Mouse (Mus musculus): ENCODE data around the gene Msmb.
"Not testable (repeated sequence)": the region's sequence is repeated elsewhere in the genome, so short reads cannot be mapped to it uniquely, and the experiment has no call there.

Gene Msmb

GRCm38 (mm10) chr14:32141723-32142122 is at the start of gene Msmb:
TSS of gene Msmb (plus strand) at chr14:32142023.
- no peak for DNase-seq

DNA sequence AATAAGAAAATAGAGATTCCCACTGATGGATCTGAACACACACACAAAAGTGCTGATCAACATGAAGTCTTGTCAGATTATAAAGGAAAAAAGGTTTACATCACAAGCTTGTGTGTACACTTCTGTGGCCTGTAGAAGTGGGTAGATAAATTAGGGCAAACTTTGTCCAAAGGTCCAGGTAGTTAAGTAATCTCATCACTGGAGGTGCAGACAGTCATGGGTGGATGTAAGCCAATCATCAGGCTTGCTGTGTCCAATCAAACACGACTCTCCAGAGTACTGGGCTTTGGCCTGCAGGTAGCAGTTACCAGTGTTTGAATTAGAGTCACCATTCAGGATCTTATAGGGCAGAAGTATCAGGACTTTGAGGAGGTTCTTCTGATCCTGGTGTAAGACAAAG is 48.8 kb upstream of the Msmb start:
- DNase-seq, result no peak

- no peak for DNase-seq
These were observed 48.2 kb upstream of the Msmb start for GRCm38 (mm10) chr14:32093500-32094117.

DNA sequence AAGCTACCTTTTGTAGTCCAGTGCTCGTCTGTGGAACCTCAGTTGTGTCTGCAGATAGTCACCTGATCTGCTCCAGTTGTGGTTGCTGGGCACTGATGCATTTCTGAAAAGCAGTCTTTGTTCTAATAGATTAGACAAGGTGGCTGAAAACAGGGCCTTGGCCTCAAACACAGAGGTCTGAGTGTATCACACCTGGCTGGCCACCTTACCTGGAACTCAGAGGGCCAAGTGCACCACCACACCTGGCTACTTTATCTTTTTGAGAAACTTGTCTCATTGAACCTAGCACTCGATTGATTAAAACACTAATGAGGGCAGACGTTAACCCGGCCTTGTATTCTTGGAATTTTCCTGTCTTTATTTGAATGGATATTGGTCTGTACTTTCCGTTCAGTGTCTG is 46.2 kb upstream of the Msmb start:
- DNase-seq, result no peak

- DNase-seq, result no peak
These were observed 45.1 kb upstream of the Msmb start for GRCm38 (mm10) chr14:32096740-32097139.

- DNase-seq, result no peak
These were observed 44.1 kb upstream of the Msmb start for GRCm38 (mm10) chr14:32097691-32098090.

- DNase-seq, result no peak
These were observed 42.9 kb upstream of the Msmb start for GRCm38 (mm10) chr14:32098951-32099350.

- no peak for DNase-seq
These were observed 38.3 kb upstream of the Msmb start for GRCm38 (mm10) chr14:32103556-32103955.

- DNase-seq, result no peak
These were observed 36.2 kb upstream of the Msmb start for GRCm38 (mm10) chr14:32105663-32106062.

DNA sequence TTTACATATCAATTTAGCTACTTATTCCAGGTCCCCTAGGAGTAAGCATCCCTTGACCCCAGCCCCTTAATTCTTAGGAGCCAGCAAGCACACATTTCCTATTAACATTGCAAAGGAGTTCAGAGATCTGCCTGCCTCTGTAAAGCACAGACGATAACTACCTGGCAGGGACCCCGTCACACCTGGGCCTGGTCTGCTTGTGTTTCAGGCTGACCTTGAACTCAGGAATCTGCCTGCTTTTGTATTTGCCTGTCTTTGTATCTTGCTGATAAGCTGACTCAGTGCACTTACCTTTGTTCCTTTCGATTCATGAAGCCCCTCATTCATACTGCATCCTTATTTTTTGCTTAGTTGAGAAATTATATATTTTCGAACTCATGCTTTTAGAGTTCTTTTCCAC is 34.9 kb upstream of the Msmb start:
- no peak for DNase-seq

- DNase-seq, result not testable (repeated sequence)
These were observed 29.7 kb upstream of the Msmb start for GRCm38 (mm10) chr14:32112124-32112523.

- no peak for DNase-seq
These were observed 20.6 kb upstream of the Msmb start for GRCm38 (mm10) chr14:32120940-32121919.

GRCm38 (mm10) chr14:32121920-32122315 is 19.9 kb upstream of the Msmb start:
- no peak for DNase-seq

DNA sequence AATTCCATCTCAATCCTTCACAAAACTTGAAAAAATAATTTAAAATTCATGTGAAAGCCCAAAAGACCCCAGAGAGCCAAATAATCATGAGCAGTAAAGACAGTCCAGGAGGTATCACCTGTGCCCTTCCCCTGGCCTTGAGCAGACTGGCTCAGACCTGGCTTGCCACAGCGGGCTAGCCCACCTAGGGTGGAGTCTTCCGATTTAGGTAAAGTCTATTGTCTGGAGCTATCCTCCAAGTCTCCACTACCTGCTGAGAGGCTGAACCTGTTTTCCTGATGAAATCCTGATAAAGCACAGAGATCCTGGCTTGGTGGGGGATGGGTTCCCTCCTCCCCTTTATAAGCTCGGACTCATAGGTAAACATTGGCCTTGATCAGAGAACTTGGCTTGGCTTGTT is 17.6 kb upstream of the Msmb start:
- no peak for DNase-seq

GRCm38 (mm10) chr14:32125256-32125655 is 16.6 kb upstream of the Msmb start:
- DNase-seq, result not testable (repeated sequence)

- no peak for DNase-seq
These were observed 13.4 kb upstream of the Msmb start for GRCm38 (mm10) chr14:32128409-32128808.

DNA sequence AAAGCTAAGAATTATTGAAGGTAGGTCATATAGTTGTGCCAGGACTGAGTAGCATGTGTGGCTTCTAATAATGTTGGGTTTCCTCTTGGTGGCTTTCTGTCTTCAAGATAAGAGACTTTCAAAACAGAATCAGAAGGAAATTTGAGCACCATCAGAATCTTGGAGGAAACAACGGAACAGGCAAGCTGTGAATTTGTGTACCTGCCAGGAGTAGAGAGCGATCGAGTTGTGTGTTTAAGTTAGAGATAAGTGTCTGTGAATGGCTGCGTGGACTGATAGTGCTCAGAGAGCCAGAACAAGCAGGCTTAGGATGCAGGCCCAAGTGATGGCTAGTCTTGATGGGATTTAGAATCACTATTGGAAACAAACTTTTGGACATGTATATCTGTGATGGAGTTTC is 10.0 kb upstream of the Msmb start:
- DNase-seq, result no peak

DNA sequence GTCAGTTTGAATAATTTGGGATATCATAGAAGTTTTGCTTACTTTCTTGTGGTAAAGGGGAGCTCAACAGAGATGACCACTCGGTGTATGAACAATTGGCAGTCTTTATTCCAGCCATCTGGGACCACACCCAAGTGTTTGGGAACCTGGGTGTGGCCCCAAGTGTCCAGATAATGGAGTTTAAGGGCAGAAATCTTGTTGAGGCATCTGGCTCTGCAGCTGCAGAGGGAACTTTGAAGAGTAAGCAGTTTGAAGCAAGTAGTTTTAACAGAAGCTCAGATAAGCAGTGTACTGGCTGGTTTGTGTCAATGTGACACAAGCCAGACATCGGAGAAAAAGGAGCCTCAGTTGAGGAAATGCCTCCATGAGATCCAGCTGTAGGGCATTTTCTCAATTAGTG is 7.5 kb upstream of the Msmb start:
- DNase-seq, result no peak

GRCm38 (mm10) chr14:32136467-32136866 is 5.4 kb upstream of the Msmb start:
- DNase-seq, result not testable (repeated sequence)

GRCm38 (mm10) chr14:32140359-32140965 is 1.4 kb upstream of the Msmb start:
- DNase-seq, result no peak

DNA sequence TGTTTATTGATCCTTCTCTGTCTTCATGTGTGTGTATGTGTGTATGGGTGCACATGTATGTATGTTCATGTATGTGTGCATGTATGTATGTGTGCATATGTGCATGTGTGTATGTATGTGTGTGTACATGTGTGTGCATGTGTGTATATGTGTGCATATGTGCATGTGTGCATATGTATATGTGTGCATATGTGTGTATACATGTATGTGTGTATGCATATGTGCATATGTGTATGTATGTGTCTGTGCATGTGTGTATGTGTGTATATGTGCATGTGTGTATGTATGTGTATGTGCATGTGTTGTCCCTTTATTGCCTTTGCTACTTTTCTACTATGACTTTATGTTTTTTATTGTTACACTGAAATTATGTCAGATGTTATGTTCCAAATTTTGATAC is 2.9 kb downstream of the Msmb start:
- no peak for DNase-seq

DNA sequence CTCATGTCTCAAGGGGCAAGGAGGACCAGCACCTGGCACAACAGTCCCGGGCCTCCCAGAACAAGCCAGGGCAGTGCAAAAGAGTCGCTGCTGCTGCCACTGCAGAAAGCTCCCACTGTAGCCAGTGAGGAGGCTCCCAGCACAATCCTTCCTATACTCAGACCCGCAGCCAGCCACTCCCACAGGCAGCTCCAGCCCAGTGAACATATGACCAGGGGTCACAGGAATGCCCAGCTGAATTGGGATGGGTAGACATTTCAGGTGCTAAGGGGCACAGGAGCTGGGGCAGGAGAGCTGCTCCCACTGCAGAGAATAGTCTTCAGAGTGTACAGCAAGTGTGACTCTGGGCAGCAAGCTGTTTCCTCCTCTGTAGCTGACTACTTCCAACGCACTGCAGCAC is 3.6 kb downstream of the Msmb start:
- no peak for DNase-seq

- DNase-seq, result no peak
These were observed 4.1 kb downstream of the Msmb start for GRCm38 (mm10) chr14:32145809-32146511.

All from right cerebral cortex, adult 18-20 months (tissue).